Mouse (Mus musculus) C2C12 (cell line): Measurements from ENCODE around the gene Apela.

Experiments used
- CTCF ChIP-seq: IDR thresholded peaks from one replicate; pipeline ENCODE4 v1.5.1; 2011; ENCODE audit not compliant: control insufficient read depth, insufficient read depth, insufficient read length
- MAX ChIP-seq: IDR thresholded peaks from one replicate; pipeline ENCODE4 v1.6.1; 2011; ENCODE audit warnings: mild to moderate bottlenecking, control low read depth

GRCm38 (mm10) chr8:64998806-64999365 is 38.2 kb downstream of the Apela start:
- TF ChIP-seq CTCF (no peak), MAX (no peak)
